ENCODE assay signal across 8 mouse cellular contexts in the genomic region with DNA sequence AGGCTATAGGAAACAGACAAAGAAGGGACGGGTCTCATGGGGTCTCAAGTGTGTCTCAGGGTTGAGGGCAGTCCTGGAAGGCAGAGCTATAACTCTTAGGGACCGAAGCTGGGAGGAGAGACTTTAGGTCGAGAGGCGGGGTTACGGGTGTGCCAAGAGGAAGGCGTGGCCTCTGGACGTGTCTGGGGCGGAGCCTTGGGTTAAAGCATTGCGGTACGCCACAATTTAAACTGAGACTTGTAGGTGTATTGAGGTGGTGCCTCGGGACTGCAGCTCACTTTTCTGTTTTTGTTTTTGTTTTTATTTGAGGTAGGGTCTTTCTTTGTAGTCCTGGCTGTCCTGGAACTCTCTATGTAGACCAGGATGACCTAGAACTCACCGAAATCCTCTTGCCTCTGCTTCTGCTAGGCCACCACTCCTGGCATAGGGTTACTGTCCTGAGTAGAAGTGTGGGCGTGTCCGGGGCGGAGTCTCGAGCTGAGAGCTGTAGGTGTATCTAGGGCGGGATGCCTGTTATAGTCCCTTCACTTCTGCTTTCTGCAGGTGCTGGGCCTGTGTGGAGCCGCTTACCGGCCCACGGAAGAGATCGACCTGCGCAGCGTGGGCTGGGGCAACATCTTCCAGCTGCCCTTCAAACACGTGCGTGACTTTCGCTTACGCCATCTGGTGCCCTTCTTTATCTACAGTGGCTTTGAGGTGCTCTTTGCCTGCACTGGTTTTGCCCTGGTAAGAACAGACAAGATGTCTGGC. TPM values are rescaled to one million over a fixed set of nuclear protein-coding genes. Genes with fewer than 3 reads are reported as not detected.
DNase-seq lines count a peak whose midpoint lies in the region; ATAC-seq lines count a peak whose summit lies in the region.

No protein-coding gene starts in this region.

- peak overlapping the region; percentile 10; the same call in 1 of the 2 replicates for H3K4me3 ChIP-seq in midbrain, embryonic 10.5 days
- H3K4me3 ChIP-seq in midbrain, embryonic 14.5 days (replicated peaks; ENCODE audit: low read depth, low read length), result no peak overlapping the region

- no peak overlapping the region for H3K27ac ChIP-seq in midbrain, embryonic 10.5 days (replicated peaks)
- no peak overlapping the region for H3K27ac ChIP-seq in midbrain, embryonic 14.5 days (replicated peaks; ENCODE audit: low read depth, low read length)

- no peak overlapping the region for H3K9ac ChIP-seq in midbrain, embryonic 14.5 days (replicated peaks; ENCODE audit: low read length)

- H3K4me2 ChIP-seq in midbrain, embryonic 14.5 days (ENCODE audit: low read length), result no peak overlapping the region

- H3K27me3 ChIP-seq in midbrain, embryonic 10.5 days (ENCODE audit: low read depth, poor library complexity, severe bottlenecking), result peaks cover 18% of the 10 kb centered on the region; the same call in 1 of the 2 replicates
- no peaks in the 10 kb centered on the region for H3K27me3 ChIP-seq in midbrain, embryonic 14.5 days (ENCODE audit: control insufficient read depth, insufficient read depth, low read length)

- H3K9me3 ChIP-seq in midbrain, embryonic 10.5 days (replicated peaks), result no peaks in the 10 kb centered on the region
- no peaks in the 10 kb centered on the region for H3K9me3 ChIP-seq in midbrain, embryonic 14.5 days (ENCODE audit: control insufficient read depth, low read length)

- no peaks in the 10 kb centered on the region for H3K36me3 ChIP-seq in midbrain, embryonic 10.5 days
- no peaks in the 10 kb centered on the region for H3K36me3 ChIP-seq in midbrain, embryonic 14.5 days (ENCODE audit: control insufficient read depth, insufficient read depth, low read length)

- peaks cover 4% of the 10 kb centered on the region; the same call in 1 of the 2 replicates for H3K4me1 ChIP-seq in midbrain, embryonic 10.5 days
- H3K4me1 ChIP-seq in midbrain, embryonic 14.5 days (ENCODE audit: control insufficient read depth, insufficient read depth, low read length), result no peaks in the 10 kb centered on the region

- DNase-seq in midbrain, embryonic 10.5 days (ENCODE audit: low spot score), result no peak
- no peak for DNase-seq in midbrain, embryonic 14.5 days
- peak; percentile 78 for DNase-seq in large intestine, adult 2 months (ENCODE audit: low read depth, low spot score)
- DNase-seq in adipocyte (ENCODE audit: low spot score), result no peak
- DNase-seq in layer of hippocampus, adult 18-20 months (ENCODE audit: low spot score in 2 of 2), result no peak
- no peak for DNase-seq in MN1 (ENCODE audit: low spot score)

- 24% methylated on average over 27 of the region's 27 CpGs for WGBS in midbrain, embryonic 10.5 days
- 23% methylated on average over 27 of the region's 27 CpGs for WGBS in midbrain, embryonic 14.5 days
- 17% methylated on average over 27 of the region's 27 CpGs for WGBS in large intestine, adult 2 months

- no peak for ATAC-seq in midbrain, embryonic 14.5 days (ENCODE audit: low FRiP score, low TSS enrichment)
- peak; percentile 71 for ATAC-seq in erythroid progenitor cell, adult 5-6 weeks (replicated peaks; ENCODE audit: low FRiP score, poor library complexity, severe bottlenecking)
- ATAC-seq in megakaryocyte-erythroid progenitor cell, adult 5-6 weeks (replicated peaks; ENCODE audit: low FRiP score, low TSS enrichment, poor library complexity, severe bottlenecking), result peak; percentile 84

RNA-seq across cellular contexts. Expression of a gene that starts 8.2 kb away (rescaled TPM):
- polyA plus RNA-seq in midbrain, embryonic 10.5 days (2016; fragmentation: Nextera tagmentation; extraction: Ambion mirVana), result 5.1 and 8.0 TPM in 2 replicates
- 3.7 and 13.4 TPM in 2 replicates for polyA plus RNA-seq in midbrain, embryonic 14.5 days (2014; fragmentation: Nextera tagmentation; extraction: Ambion mirVana)
- total RNA-seq in erythroid progenitor cell, adult 5-6 weeks (2015; ENCODE audit: low replicate concordance), result 28.5 and 29.3 TPM in 2 replicates
- 28.2 and 34.4 TPM in 2 replicates for total RNA-seq in erythroid progenitor cell, adult 5-6 weeks (2017; ENCODE audit: low replicate concordance)
- polyA plus RNA-seq in large intestine, adult 2 months (2012; rRNA removed), result 123 and 160 TPM in 2 replicates
- 9.1 and 10.4 TPM in 2 replicates for total RNA-seq in megakaryocyte-erythroid progenitor cell, adult 5-6 weeks (2014; fragmentation: Nextera tagmentation)
- total RNA-seq in megakaryocyte-erythroid progenitor cell, adult 5-6 weeks (2017), result 3.9 and 16.4 TPM in 2 replicates
- total RNA-seq in layer of hippocampus, adult 18-20 months (2021), result 10 to 100 TPM; 13.6 to 15.9 TPM

RNA-seq across cellular contexts. Expression of a gene that starts 13.6 kb away (rescaled TPM):
- 0.73 TPM in 2 replicates for polyA plus RNA-seq in midbrain, embryonic 10.5 days (2016; fragmentation: Nextera tagmentation; extraction: Ambion mirVana)
- polyA plus RNA-seq in midbrain, embryonic 14.5 days (2014; fragmentation: Nextera tagmentation; extraction: Ambion mirVana), result 0.84 and 1.1 TPM in 2 replicates
- total RNA-seq in erythroid progenitor cell, adult 5-6 weeks (2015; ENCODE audit: low replicate concordance), result 5.4 TPM in 2 replicates
- 4.7 and 6.8 TPM in 2 replicates for total RNA-seq in erythroid progenitor cell, adult 5-6 weeks (2017; ENCODE audit: low replicate concordance)
- 21.4 and 45.1 TPM in 2 replicates for polyA plus RNA-seq in large intestine, adult 2 months (2012; rRNA removed)
- 3.9 TPM in 1 of 2 replicates, not detected in the other for total RNA-seq in megakaryocyte-erythroid progenitor cell, adult 5-6 weeks (2014; fragmentation: Nextera tagmentation)
- total RNA-seq in megakaryocyte-erythroid progenitor cell, adult 5-6 weeks (2017), result not detected in 2 replicates
- total RNA-seq in layer of hippocampus, adult 18-20 months (2021), result 1 to 10 TPM; 3.2 to 3.5 TPM

RNA-seq across cellular contexts. Expression of a gene that starts 15.3 kb away (rescaled TPM):
- not detected in 2 replicates for polyA plus RNA-seq in midbrain, embryonic 10.5 days (2016; fragmentation: Nextera tagmentation; extraction: Ambion mirVana)
- not detected in 2 replicates for polyA plus RNA-seq in midbrain, embryonic 14.5 days (2014; fragmentation: Nextera tagmentation; extraction: Ambion mirVana)
- 3.6 TPM in 1 of 2 replicates, not detected in the other for total RNA-seq in erythroid progenitor cell, adult 5-6 weeks (2015; ENCODE audit: low replicate concordance)
- total RNA-seq in erythroid progenitor cell, adult 5-6 weeks (2017; ENCODE audit: low replicate concordance), result not detected in 2 replicates
- 0.16 and 0.95 TPM in 2 replicates for polyA plus RNA-seq in large intestine, adult 2 months (2012; rRNA removed)
- total RNA-seq in megakaryocyte-erythroid progenitor cell, adult 5-6 weeks (2014; fragmentation: Nextera tagmentation), result not detected in 2 replicates
- not detected in 2 replicates for total RNA-seq in megakaryocyte-erythroid progenitor cell, adult 5-6 weeks (2017)
- not detected for total RNA-seq in layer of hippocampus, adult 18-20 months (2021)

RNA-seq across cellular contexts. Expression of a gene that starts 29.0 kb away (rescaled TPM):
- 0.21 and 0.35 TPM in 2 replicates for polyA plus RNA-seq in midbrain, embryonic 10.5 days (2016; fragmentation: Nextera tagmentation; extraction: Ambion mirVana)
- polyA plus RNA-seq in midbrain, embryonic 14.5 days (2014; fragmentation: Nextera tagmentation; extraction: Ambion mirVana), result 0.16 and 0.32 TPM in 2 replicates
- 1.3 and 6.5 TPM in 2 replicates for total RNA-seq in erythroid progenitor cell, adult 5-6 weeks (2015; ENCODE audit: low replicate concordance)
- total RNA-seq in erythroid progenitor cell, adult 5-6 weeks (2017; ENCODE audit: low replicate concordance), result 1.1 and 2.4 TPM in 2 replicates
- polyA plus RNA-seq in large intestine, adult 2 months (2012; rRNA removed), result 1.3 and 2.0 TPM in 2 replicates
- 0.50 TPM in 1 of 2 replicates, not detected in the other for total RNA-seq in megakaryocyte-erythroid progenitor cell, adult 5-6 weeks (2014; fragmentation: Nextera tagmentation)
- 0.99 TPM in 1 of 2 replicates, not detected in the other for total RNA-seq in megakaryocyte-erythroid progenitor cell, adult 5-6 weeks (2017)
- total RNA-seq in layer of hippocampus, adult 18-20 months (2021), result under 1 TPM; 0.53 to 0.99 TPM

RNA-seq across cellular contexts. Expression of a gene that starts 30.6 kb away (rescaled TPM):
- 251 and 262 TPM in 2 replicates for polyA plus RNA-seq in midbrain, embryonic 10.5 days (2016; fragmentation: Nextera tagmentation; extraction: Ambion mirVana)
- 261 and 304 TPM in 2 replicates for polyA plus RNA-seq in midbrain, embryonic 14.5 days (2014; fragmentation: Nextera tagmentation; extraction: Ambion mirVana)
- 46.5 and 52.4 TPM in 2 replicates for total RNA-seq in erythroid progenitor cell, adult 5-6 weeks (2015; ENCODE audit: low replicate concordance)
- 24.1 and 28.5 TPM in 2 replicates for total RNA-seq in erythroid progenitor cell, adult 5-6 weeks (2017; ENCODE audit: low replicate concordance)
- 417 TPM in 2 replicates for polyA plus RNA-seq in large intestine, adult 2 months (2012; rRNA removed)
- 175 and 218 TPM in 2 replicates for total RNA-seq in megakaryocyte-erythroid progenitor cell, adult 5-6 weeks (2014; fragmentation: Nextera tagmentation)
- 54.3 and 59.0 TPM in 2 replicates for total RNA-seq in megakaryocyte-erythroid progenitor cell, adult 5-6 weeks (2017)
- total RNA-seq in layer of hippocampus, adult 18-20 months (2021), result 100 to 1,000 TPM; 144 to 147 TPM
